Mouse (Mus musculus) megakaryocyte, embryonic 14.5 days (primary cell): ENCODE data around the gene B3galt6. TPM values are rescaled to one million over a fixed set of nuclear protein-coding genes. Genes with fewer than 3 reads are reported as not detected.

Source experiments
- H3K27me3 ChIP-seq: replicated peaks from 2 replicates; pipeline ENCODE3; 2012; ENCODE audit warnings: inconsistent platforms
- H3K36me3 ChIP-seq: replicated peaks from 2 replicates; pipeline ENCODE3; 2012; ENCODE audit warnings: low read length, inconsistent platforms, mixed read lengths
- H3K4me1 ChIP-seq: 2 replicates; pipeline ENCODE4 v1.6.1; 2012; ENCODE audit warnings: inconsistent platforms
- H3K4me3 ChIP-seq: replicated peaks from 2 replicates; pipeline ENCODE3; 2012; ENCODE audit warnings: moderate library complexity, mild to moderate bottlenecking, inconsistent platforms
- H3K9me3 ChIP-seq: 2 replicates; pipeline ENCODE4 v1.6.1; 2012; ENCODE audit warnings: inconsistent platforms
- FLI1 ChIP-seq: IDR thresholded peaks from 2 replicates; pipeline ENCODE4 v1.6.1; 2012; ENCODE audit warnings: low read length, inconsistent platforms, mixed read lengths
- GATA1 ChIP-seq: IDR thresholded peaks from 3 replicates; pipeline ENCODE4 v1.6.1; 2012; ENCODE audit warnings: mixed read lengths, low read length, inconsistent platforms, borderline replicate concordance
- polyA plus RNA-seq: library from polyadenylated mRNA; stranded (reverse); fragments of >175 nt; gene quantifications from 2 replicates; pipeline ENCODE4 v1.2.3, GENCODE M21; 2012; ENCODE audit warnings: low replicate concordance; ENCODE audit not compliant: insufficient read depth

The B3galt6 gene
- polyA plus RNA-seq, 1 experiment: 3.3 TPM

DNA sequence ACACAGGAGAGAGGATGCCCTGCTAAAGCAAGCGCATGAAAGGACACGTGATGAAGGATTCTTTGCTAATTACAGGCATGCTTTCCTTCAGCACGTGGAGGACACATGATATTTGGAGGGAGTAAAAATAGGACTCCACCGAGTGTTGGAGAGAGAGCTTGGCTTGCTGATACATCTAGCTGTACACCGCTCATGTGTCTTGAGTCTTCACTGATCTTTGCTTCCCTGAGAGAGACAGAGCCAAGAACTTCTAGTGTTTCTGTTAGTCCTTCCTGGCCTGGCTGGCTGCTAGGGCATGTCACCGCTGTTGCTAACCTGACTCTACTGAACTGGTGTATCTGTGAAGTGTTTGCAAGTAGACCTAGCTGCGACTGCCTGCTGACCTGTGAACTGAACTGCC lies 31.7 kb upstream of the B3galt6 start:
- no peaks in the 10 kb centered on the region for H3K27me3 ChIP-seq
- peaks cover 51% of the 10 kb centered on the region for H3K4me1 ChIP-seq
- H3K4me3 ChIP-seq: no peak overlapping the region
- no peak for TF ChIP-seq FLI1
- no peak for TF ChIP-seq GATA1
- no peaks in the 10 kb centered on the region for H3K9me3 ChIP-seq
- H3K36me3 ChIP-seq: peaks cover 93% of the 10 kb centered on the region

DNA sequence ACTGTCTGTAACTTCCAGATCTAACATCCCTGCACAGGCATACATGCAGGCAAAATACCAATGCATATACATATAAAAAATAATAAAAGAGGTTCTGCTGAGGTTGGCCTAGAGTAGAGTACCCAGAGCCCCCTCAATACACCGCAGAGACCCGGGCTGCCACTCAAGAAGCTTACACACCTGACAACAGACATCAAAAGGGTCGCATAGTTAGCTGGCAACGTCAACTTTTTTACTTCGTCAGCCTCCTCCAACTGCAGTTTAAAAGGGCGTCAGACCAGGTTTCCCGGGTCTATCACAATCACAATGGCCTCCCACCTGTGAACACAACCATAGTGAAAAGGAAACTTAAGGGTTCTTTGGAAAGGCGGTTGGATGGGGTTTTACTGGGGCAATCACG lies 31.1 kb upstream of the B3galt6 start:
- no peak overlapping the region for H3K4me3 ChIP-seq
- no peaks in the 10 kb centered on the region for H3K9me3 ChIP-seq
- peaks cover 91% of the 10 kb centered on the region for H3K36me3 ChIP-seq
- no peaks in the 10 kb centered on the region for H3K27me3 ChIP-seq
- peaks cover 45% of the 10 kb centered on the region for H3K4me1 ChIP-seq
- TF ChIP-seq FLI1 (no peak), GATA1 (no peak)

DNA sequence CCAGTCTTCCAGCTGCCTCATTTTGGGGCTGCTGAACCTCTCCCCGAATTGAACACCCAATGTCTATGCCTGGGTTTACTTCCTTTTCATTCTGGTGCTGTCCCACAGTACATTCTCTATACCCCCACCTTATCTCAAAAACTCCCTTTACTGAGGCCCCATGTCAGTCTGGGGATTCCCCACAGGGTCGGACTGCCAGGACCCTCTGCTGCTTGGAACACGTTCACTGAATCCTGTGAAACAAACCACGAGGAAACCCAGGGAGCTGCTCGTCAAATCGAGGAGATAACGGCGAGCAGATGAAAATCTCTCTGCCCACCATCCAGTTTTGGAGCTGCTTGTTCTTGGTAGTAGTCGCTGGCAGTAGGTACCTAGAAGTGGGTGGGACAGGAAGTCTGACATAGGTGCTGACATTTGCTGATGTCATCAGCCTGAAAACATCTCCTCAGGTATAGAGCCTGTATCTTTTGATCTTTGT lies 29.5 kb upstream of the B3galt6 start:
- Histone ChIP-seq H3K36me3 (peaks cover 84% of the 10 kb centered on the region), H3K9me3 (no peaks in the 10 kb centered on the region), H3K4me1 (peaks cover 30% of the 10 kb centered on the region), H3K27me3 (no peaks in the 10 kb centered on the region), H3K4me3 (no peak overlapping the region)
- TF ChIP-seq GATA1: no peak
- no peak for TF ChIP-seq FLI1

DNA sequence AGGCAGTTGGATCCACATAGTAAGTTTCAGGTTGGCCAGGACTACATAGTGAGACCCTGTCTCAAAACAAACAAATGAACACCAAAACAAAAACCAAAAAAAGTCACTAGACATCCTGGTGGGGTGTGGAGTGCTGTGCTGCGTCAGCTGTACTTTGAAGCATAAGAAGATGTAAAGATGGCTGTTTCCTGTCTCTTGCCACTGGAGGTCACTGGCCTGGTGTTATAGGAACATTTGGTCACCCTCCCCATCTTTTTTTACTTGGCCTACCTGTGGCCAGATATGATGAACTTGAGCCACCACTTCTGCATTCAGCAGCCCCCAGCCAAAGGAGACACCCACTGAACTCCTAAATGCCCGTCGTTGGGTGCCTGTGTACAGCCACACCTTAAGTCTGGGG lies 28.9 kb upstream of the B3galt6 start:
- peaks cover 24% of the 10 kb centered on the region for H3K4me1 ChIP-seq
- peaks cover 83% of the 10 kb centered on the region for H3K36me3 ChIP-seq
- no peaks in the 10 kb centered on the region for H3K9me3 ChIP-seq
- TF ChIP-seq FLI1: no peak
- no peak for TF ChIP-seq GATA1
- H3K27me3 ChIP-seq: no peaks in the 10 kb centered on the region
- H3K4me3 ChIP-seq: no peak overlapping the region

DNA sequence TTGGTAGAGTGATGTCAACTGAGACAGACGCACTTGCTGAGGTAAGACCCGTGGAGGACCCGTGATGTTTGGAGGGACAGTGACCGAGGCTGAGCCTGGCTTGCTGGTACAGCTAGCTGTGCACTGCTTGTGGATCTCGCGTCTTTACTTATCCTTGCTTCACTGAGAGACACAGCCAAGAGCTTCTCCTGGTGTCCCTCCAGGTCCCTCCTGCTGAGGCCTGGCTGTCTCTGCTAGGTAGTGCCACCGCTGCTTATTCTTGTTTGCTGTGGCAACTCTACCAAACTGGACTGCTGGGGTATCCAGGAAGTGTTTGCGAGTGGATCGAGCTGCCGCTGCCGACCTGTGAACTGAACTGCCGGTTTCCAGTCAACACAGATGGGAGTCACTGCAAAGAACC lies 27.3 kb upstream of the B3galt6 start:
- no peak for TF ChIP-seq GATA1
- TF ChIP-seq FLI1: no peak
- no peak overlapping the region for H3K4me3 ChIP-seq
- no peaks in the 10 kb centered on the region for H3K27me3 ChIP-seq
- H3K36me3 ChIP-seq: peaks cover 84% of the 10 kb centered on the region
- H3K4me1 ChIP-seq: peaks cover 20% of the 10 kb centered on the region
- H3K9me3 ChIP-seq: no peaks in the 10 kb centered on the region

DNA sequence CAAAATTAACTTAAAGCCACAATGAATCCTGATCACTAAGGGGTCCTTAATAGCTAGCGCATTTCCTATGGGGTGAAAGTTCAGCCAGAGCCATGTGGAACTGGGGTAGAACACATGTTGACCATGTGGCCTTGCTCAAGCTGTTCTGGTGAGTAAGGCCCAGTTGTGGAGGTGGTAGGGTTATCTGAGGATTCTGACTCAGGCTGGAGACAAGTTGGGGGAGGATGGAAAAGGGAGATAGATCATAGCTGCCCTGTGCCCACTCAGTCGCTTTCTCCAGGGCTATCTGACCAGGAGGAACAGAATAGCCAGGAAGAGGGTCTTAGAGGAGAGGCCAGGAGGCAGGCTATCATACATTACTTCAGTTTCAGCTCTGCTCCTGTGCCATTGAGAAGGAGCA lies 22.0 kb upstream of the B3galt6 start:
- Histone ChIP-seq H3K36me3 (peaks cover 88% of the 10 kb centered on the region), H3K27me3 (no peaks in the 10 kb centered on the region), H3K4me3 (no peak overlapping the region), H3K9me3 (no peaks in the 10 kb centered on the region), H3K4me1 (peaks cover 28% of the 10 kb centered on the region)
- TF ChIP-seq FLI1 (no peak), GATA1 (no peak)

DNA sequence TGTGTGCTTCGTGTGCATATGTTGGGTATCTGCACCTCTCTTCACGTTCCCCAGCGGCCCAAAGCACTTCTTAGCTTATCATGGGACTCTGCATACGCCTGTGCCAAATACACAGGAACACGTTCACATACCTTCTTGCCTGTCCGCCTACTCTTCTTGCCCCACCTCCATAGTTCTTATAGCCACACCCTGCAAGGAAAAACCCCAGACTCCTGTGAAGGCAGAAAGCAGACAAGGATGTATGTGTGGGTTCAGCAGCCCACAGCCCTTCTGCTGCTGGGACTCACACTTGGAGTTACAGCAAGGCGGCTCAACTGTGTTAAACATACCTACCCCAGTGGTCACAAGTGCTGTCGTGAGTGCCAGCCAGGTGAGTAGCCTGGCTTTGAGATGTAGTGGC lies 21.2 kb upstream of the B3galt6 start, which contains the start of gene Tnfrsf4:
Gene Tnfrsf4, plus strand, starts transcription at position 207 of the 400 bp plus-strand sequence.
- TF ChIP-seq FLI1: no peak
- TF ChIP-seq GATA1: no peak
- H3K4me1 ChIP-seq: peaks cover 28% of the 10 kb centered on the region
- H3K36me3 ChIP-seq: peaks cover 90% of the 10 kb centered on the region
- H3K27me3 ChIP-seq: no peaks in the 10 kb centered on the region
- H3K4me3 ChIP-seq: no peak within 1 kb of the TSS
- no peaks in the 10 kb centered on the region for H3K9me3 ChIP-seq

DNA sequence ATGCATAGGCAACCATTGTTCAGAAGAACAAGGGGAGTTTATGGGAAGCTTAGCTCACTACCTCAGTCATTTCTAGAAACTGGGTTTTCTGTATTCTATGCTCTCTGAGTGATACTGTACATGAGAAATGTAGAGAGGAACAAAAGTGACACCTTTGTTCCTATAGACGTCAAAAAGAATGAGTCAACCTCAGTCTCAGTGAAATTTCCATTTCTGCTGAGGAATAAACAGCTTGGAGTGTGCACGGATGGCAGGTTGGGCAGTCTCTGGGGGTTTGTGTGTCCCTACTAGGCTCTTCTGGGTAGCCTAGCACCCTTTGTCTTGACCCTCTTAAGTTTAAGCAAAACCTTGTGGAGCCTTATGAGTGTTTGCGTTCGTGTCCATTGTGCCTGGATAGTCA lies 15.9 kb upstream of the B3galt6 start:
- Histone ChIP-seq H3K36me3 (peaks cover 96% of the 10 kb centered on the region), H3K4me3 (no peak overlapping the region), H3K4me1 (peaks cover 12% of the 10 kb centered on the region; the same call in 1 of the 2 replicates), H3K27me3 (no peaks in the 10 kb centered on the region), H3K9me3 (no peaks in the 10 kb centered on the region)
- TF ChIP-seq FLI1 (no peak), GATA1 (no peak)

DNA sequence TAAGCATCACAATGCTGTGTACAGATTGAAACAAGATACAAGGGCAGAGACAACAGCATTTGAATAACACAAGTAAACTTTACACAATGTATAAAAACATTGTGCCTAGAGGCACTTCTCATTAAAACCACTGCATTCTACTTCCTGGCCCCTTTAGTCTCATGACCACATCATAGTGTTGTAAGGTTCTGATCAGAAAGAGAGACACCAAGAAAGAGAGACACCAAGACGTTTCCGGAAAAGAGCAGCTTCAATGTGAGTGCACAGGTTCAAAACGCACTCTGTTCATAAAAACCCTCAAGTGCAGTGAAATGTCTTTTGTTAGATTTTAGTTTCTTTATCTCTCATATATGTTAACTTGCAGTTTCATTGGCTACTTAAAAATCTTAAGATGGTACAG lies 11.7 kb upstream of the B3galt6 start:
- Histone ChIP-seq H3K27me3 (no peaks in the 10 kb centered on the region), H3K4me3 (no peak overlapping the region), H3K36me3 (peaks cover 92% of the 10 kb centered on the region), H3K4me1 (0 out of 2 replicates have a peak, but pooled peaks cover 3% of the 10 kb centered on the region), H3K9me3 (no peaks in the 10 kb centered on the region)
- no peak for TF ChIP-seq FLI1

DNA sequence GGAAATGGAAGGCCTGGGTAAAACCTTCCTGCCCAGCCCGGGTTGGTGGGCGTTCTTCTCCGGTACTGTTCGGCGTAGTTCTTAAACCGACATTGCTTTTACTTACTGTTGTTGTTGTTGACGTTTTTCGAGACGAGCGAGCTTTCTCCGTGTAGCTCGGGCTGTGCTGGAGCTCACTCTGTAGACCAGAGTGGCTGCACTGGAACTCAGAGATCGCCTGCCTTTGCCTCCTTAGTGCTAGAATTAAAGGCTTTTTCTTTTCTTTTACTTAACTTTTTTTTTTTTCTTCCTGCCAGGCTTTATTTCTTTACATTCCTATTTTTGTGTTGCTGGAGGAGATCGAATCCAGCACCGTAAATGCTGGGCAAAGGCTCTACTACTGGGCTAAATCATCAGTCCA lies 1.2 kb upstream of the B3galt6 start:
- no peaks in the 10 kb centered on the region for H3K9me3 ChIP-seq
- H3K4me3 ChIP-seq: peak overlapping the region; percentile 97
- no peaks in the 10 kb centered on the region for H3K27me3 ChIP-seq
- peaks cover 57% of the 10 kb centered on the region for H3K4me1 ChIP-seq
- TF ChIP-seq FLI1: no peak
- TF ChIP-seq GATA1: no peak
- H3K36me3 ChIP-seq: peaks cover 42% of the 10 kb centered on the region
